Mouse (Mus musculus): ENCODE results near the gene Zfp706.

DNA sequence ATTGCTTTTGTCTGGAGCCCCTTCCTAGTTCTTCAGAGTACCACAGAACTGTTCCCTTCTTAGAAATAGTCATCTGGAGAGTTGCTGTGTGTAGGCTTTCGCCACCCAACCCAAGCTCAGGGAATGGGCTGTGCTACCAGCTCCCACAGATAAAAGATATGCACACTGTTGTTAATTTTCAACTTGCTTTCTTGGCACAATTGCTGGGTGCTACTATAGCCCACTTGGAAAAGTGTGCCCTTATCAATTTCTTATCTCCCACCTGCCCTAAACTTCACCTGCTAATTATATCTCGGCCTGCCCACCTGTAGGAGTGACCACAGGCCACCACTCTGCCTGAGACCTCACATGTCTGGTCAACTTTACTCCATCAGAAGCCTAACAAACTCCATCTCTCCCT is 26.6 kb upstream of the Zfp706 start:
- TF ChIP-seq E2F4 (IDR thresholded peaks at IDR 0.05; ENCODE audit: borderline replicate concordance, low read depth, low read length): no peak
- TF ChIP-seq ZC3H11A (IDR thresholded peaks at IDR 0.05; ENCODE audit: low read depth, low read length): no peak

Data from MEL (cell line).